Mouse (Mus musculus): ENCODE measurements at regions not wholly inside any gene's neighbourhood (a gene's known extent, or its start where the extent isn't known, plus 50 kb on each side); places are given as distances from the start of the nearest gene placed in this dataset.

GRCm38 (mm10) chr6:16999451-17000139 lies 65.4 kb upstream of the Tes start:
- DNase-seq = no peak

GRCm38 (mm10) chr6:16995495-16995936 lies 69.4 kb upstream of the Tes start:
- DNase-seq = no peak

- peak; percentile 4 to 8 for DNase-seq
These were observed 70.2 kb upstream of the Tes start for GRCm38 (mm10) chr6:16994711-16995110.

DNA sequence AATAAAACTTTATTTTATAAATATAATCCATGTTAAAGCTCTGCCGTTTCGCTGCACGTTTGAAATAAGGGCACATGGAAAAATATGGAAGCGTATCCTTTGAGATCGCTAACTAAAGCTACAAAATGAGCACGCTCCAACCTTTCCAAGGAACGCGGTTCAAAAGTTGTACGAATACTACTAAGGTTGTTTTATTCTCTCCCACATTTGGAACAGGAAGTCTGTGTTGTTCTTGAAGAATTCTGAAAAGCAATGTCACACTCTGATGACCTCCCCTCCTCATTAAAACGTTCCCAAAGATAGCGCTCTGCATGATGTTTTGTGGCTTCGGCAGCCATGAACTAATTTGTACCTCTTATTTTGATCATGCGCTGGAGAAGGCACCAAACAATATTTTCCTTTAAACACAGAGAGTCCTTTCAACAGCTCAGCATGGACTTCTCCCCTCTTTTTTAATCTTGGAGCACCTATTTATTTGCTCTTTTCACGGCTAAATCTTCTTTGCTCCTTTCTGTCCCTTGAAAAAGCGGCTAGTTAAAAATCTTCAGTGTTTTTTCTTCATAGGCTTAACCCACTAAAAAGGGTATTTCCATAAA lies 72.9 kb upstream of the Tes start:
- DNase-seq = no peak

DNA sequence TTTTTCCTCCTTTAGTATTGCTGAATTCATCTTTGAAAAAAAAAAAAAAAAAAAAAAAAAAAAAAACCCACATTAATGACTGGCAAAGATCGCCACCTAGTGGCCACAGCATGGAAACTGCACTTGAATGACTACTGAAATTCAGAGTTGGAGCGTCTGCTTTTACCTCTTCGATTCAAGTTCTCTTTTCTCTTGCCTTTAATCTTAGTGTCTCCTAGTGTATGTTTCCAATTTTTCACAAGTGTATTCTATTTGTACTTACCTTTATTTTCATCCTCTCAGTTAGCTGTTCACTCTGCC lies 79.9 kb upstream of the Tfec start:
- DNase-seq = peak in 1 of 2 experiments; percentile 44

GRCm38 (mm10) chr6:16977392-16978205 lies 79.4 kb upstream of the Tfec start:
- no peak for DNase-seq

- peak in 1 of 2 experiments; percentile 4 for DNase-seq
These were observed 67.4 kb upstream of the Tfec start for GRCm38 (mm10) chr6:16965658-16966057.

DNA sequence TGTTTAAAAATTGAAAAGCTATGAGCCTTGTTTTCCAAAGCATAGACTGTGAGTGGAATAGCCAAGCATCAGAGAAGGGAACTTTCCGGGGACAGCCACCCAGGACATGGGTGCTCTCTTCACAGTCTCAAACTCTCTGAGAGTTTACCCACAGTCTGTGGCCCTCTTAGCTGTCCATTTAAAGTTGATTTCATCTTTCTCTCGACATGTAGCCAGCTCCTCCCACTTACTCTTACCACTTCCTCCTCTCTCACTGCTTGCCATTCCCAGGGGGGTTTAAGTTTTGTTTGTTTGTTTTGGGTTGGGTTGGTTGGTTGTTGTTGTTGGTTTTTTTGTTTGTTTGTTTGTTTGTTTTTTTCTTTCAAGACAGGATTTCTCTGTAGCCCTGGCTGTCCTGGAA lies 66.1 kb upstream of the Tfec start:
- DNase-seq = no peak

DNA sequence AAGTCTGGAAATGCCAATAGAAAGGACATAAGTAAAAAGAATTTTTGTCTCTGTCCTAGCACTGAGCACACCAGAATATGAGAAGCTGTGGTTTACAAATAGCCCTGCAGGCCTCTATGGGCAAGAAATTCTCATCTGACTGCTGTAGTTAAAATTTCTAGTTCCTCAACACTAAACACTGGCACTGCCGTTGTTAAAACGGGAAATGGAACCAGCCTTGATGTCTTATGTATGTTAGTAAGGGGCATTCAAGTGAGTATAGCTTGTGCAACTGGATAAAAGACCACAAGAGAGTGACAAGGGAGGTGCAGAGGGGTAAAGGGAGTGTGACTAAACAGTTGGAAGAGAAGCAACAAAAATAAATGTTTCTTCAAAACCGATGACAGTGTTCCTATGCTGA lies 65.7 kb upstream of the Tfec start:
- peak in 1 of 2 experiments; percentile 8 for DNase-seq

- DNase-seq = peak; percentile 8 to 17
These were observed 59.9 kb upstream of the Tfec start for GRCm38 (mm10) chr6:16958102-16958501.

GRCm38 (mm10) chr6:16956771-16957435 lies 58.7 kb upstream of the Tfec start:
- DNase-seq = no peak
